Mouse (Mus musculus) liver, embryonic 14.5 days (tissue): ENCODE measurements at regions not wholly inside any gene's neighbourhood (a gene's known extent, or its start where the extent isn't known, plus 50 kb on each side); places are given as distances from the start of the nearest gene placed in this dataset.

Source experiments
- CTCF ChIP-seq: IDR thresholded peaks from 2 replicates; pipeline ENCODE4 v1.5.1; 2016; ENCODE audit warnings: antibody characterized with exemption, low read depth, control low read depth
- EP300 ChIP-seq: IDR thresholded peaks from 2 replicates; pipeline ENCODE4 v1.6.1; 2016; ENCODE audit warnings: antibody characterized with exemption, low read depth

- TF ChIP-seq EP300, result no peak
- no peak for TF ChIP-seq CTCF
Observed at GRCm38 (mm10) chr16:76447033-76447432, 73.4 kb upstream of the Nrip1 start.
